Mouse (Mus musculus): ENCODE data around the gene Pkd1. TPM values are rescaled to one million over a fixed set of nuclear protein-coding genes. Genes with fewer than 3 reads are reported as not detected.

The Pkd1 gene
- polyA plus RNA-seq, 1 experiment from 2014 or later, result 34.0 TPM

GRCm38 (mm10) chr17:24644875-24645721 lies 95.5 kb downstream of the Pkd1 start:
- Histone ChIP-seq H3K4me3 (ENCODE audit: low read depth, low read length) (no peak overlapping the region), H3K9me3 (ENCODE audit: low read depth, low read length) (no peaks in the 10 kb centered on the region), H3K27me3 (ENCODE audit: insufficient read depth, low read length) (no peaks in the 10 kb centered on the region), H3K4me2 (peak overlapping the region; percentile 38), H3K9ac (peak overlapping the region; percentile 26; the same call in 1 of the 2 replicates), H3K4me1 (ENCODE audit: insufficient read depth) (peaks cover 20% of the 10 kb centered on the region), H3K36me3 (ENCODE audit: insufficient read depth) (peaks cover 18% of the 10 kb centered on the region; the same call in 1 of the 2 replicates), H3K27ac (ENCODE audit: low read depth) (peak overlapping the region; percentile 84)
- no peak for TF ChIP-seq CTCF (IDR thresholded peaks at IDR 0.05; ENCODE audit: low read depth)
- WGBS, result 69% methylated on average over 9 of the region's 9 CpGs
- DNase-seq, result no peak
- ATAC-seq (ENCODE audit: insufficient read depth), result no peak

- Histone ChIP-seq H3K4me2 (no peak overlapping the region), H3K4me3 (ENCODE audit: low read depth, low read length) (no peak overlapping the region), H3K36me3 (ENCODE audit: insufficient read depth) (peaks cover 10% of the 10 kb centered on the region; the same call in 1 of the 2 replicates), H3K27ac (ENCODE audit: low read depth) (peak overlapping the region; percentile 84; the same call in 1 of the 2 replicates), H3K4me1 (ENCODE audit: insufficient read depth) (peaks cover 24% of the 10 kb centered on the region), H3K9me3 (ENCODE audit: low read depth, low read length) (no peaks in the 10 kb centered on the region), H3K9ac (no peak overlapping the region), H3K27me3 (ENCODE audit: insufficient read depth, low read length) (no peaks in the 10 kb centered on the region)
- DNase-seq (no peak), ATAC-seq (ENCODE audit: insufficient read depth) (no peak)
- no peak for TF ChIP-seq CTCF (IDR thresholded peaks at IDR 0.05; ENCODE audit: low read depth)
- WGBS, result 72% methylated on average over 3 of the region's 3 CpGs
Measured at GRCm38 (mm10) chr17:24645916-24646315, 96.3 kb downstream of the Pkd1 start.

Small RNA genes within 50 kb of the gene (microRNA-seq; reads per million reads assigned to microRNA genes)
- gene Gm24589 (ENCODE audit: borderline number of aligned reads), result not detected

Other genes with a start within 250 kb of the Pkd1 start
- not detected in 2 replicates for gene Abca17, start 198.8 kb upstream of the Pkd1 start, polyA plus RNA-seq (2014; fragmentation: Nextera tagmentation; extraction: Ambion mirVana)
- gene Abca3, start 197.9 kb upstream of the Pkd1 start, polyA plus RNA-seq (2014; fragmentation: Nextera tagmentation; extraction: Ambion mirVana), result 16.2 and 17.4 TPM in 2 replicates
- 282 and 292 TPM in 2 replicates for gene Rnps1, start 135.3 kb upstream of the Pkd1 start, polyA plus RNA-seq (2014; fragmentation: Nextera tagmentation; extraction: Ambion mirVana)
- gene Eci1, start 123.2 kb upstream of the Pkd1 start, polyA plus RNA-seq (2014; fragmentation: Nextera tagmentation; extraction: Ambion mirVana), result 79.8 and 80.8 TPM in 2 replicates
- 1.8 and 2.6 TPM in 2 replicates for gene Dnase1l2, start 106.7 kb upstream of the Pkd1 start, polyA plus RNA-seq (2014; fragmentation: Nextera tagmentation; extraction: Ambion mirVana)
- 22.3 and 25.2 TPM in 2 replicates for gene E4f1, start 79.5 kb upstream of the Pkd1 start, polyA plus RNA-seq (2014; fragmentation: Nextera tagmentation; extraction: Ambion mirVana)
- gene Pgp, start 79.4 kb upstream of the Pkd1 start, polyA plus RNA-seq (2014; fragmentation: Nextera tagmentation; extraction: Ambion mirVana), result 57.9 and 60.2 TPM in 2 replicates
- gene Bricd5, start 76.0 kb upstream of the Pkd1 start, polyA plus RNA-seq (2014; fragmentation: Nextera tagmentation; extraction: Ambion mirVana), result 0.37 TPM in 1 of 2 replicates, not detected in the other
- gene Mlst8, start 70.8 kb upstream of the Pkd1 start, polyA plus RNA-seq (2014; fragmentation: Nextera tagmentation; extraction: Ambion mirVana), result 23.8 and 30.2 TPM in 2 replicates
- gene Caskin1, start 61.2 kb upstream of the Pkd1 start, polyA plus RNA-seq (2014; fragmentation: Nextera tagmentation; extraction: Ambion mirVana), result 0.93 and 1.1 TPM in 2 replicates
- 103 and 106 TPM in 2 replicates for gene Traf7, start 21.9 kb upstream of the Pkd1 start, polyA plus RNA-seq (2014; fragmentation: Nextera tagmentation; extraction: Ambion mirVana)
- 2.8 and 3.1 TPM in 2 replicates for gene Rab26, start 15.6 kb upstream of the Pkd1 start, polyA plus RNA-seq (2014; fragmentation: Nextera tagmentation; extraction: Ambion mirVana)
- gene Tsc2, start 82.8 kb downstream of the Pkd1 start, polyA plus RNA-seq (2014; fragmentation: Nextera tagmentation; extraction: Ambion mirVana), result 62.2 and 66.5 TPM in 2 replicates
- 15.9 and 18.6 TPM in 2 replicates for gene Nthl1, start 82.8 kb downstream of the Pkd1 start, polyA plus RNA-seq (2014; fragmentation: Nextera tagmentation; extraction: Ambion mirVana)
- gene Slc9a3r2, start 100.5 kb downstream of the Pkd1 start, polyA plus RNA-seq (2014; fragmentation: Nextera tagmentation; extraction: Ambion mirVana), result 67.8 and 68.3 TPM in 2 replicates
- gene Npw, start 108.6 kb downstream of the Pkd1 start, polyA plus RNA-seq (2014; fragmentation: Nextera tagmentation; extraction: Ambion mirVana), result 0.78 and 1.0 TPM in 2 replicates
- 32.9 and 34.0 TPM in 2 replicates for gene Zfp598, start 119.9 kb downstream of the Pkd1 start, polyA plus RNA-seq (2014; fragmentation: Nextera tagmentation; extraction: Ambion mirVana)
- 0.83 and 1.3 TPM in 2 replicates for gene Syngr3, start 140.1 kb downstream of the Pkd1 start, polyA plus RNA-seq (2014; fragmentation: Nextera tagmentation; extraction: Ambion mirVana)
- 53.9 and 54.4 TPM in 2 replicates for gene Gfer, start 146.3 kb downstream of the Pkd1 start, polyA plus RNA-seq (2014; fragmentation: Nextera tagmentation; extraction: Ambion mirVana)
- gene Noxo1, start 146.4 kb downstream of the Pkd1 start, polyA plus RNA-seq (2014; fragmentation: Nextera tagmentation; extraction: Ambion mirVana), result 3.5 and 5.0 TPM in 2 replicates
- gene Tbl3, start 157.8 kb downstream of the Pkd1 start, polyA plus RNA-seq (2014; fragmentation: Nextera tagmentation; extraction: Ambion mirVana), result 97.9 and 112 TPM in 2 replicates
- gene Rnf151, start 168.2 kb downstream of the Pkd1 start, polyA plus RNA-seq (2014; fragmentation: Nextera tagmentation; extraction: Ambion mirVana), result 0.46 and 0.71 TPM in 2 replicates
- gene Rps2, start 168.3 kb downstream of the Pkd1 start, polyA plus RNA-seq (2014; fragmentation: Nextera tagmentation; extraction: Ambion mirVana), result 1,798 and 1,884 TPM in 2 replicates
- gene Ndufb10, start 174.6 kb downstream of the Pkd1 start, polyA plus RNA-seq (2014; fragmentation: Nextera tagmentation; extraction: Ambion mirVana), result 211 and 221 TPM in 2 replicates
- not detected in 2 replicates for gene Rpl3l, start 178.0 kb downstream of the Pkd1 start, polyA plus RNA-seq (2014; fragmentation: Nextera tagmentation; extraction: Ambion mirVana)
- 35.2 and 37.8 TPM in 2 replicates for gene Msrb1, start 186.8 kb downstream of the Pkd1 start, polyA plus RNA-seq (2014; fragmentation: Nextera tagmentation; extraction: Ambion mirVana)
- 2.9 and 3.3 TPM in 2 replicates for gene Hs3st6, start 203.2 kb downstream of the Pkd1 start, polyA plus RNA-seq (2014; fragmentation: Nextera tagmentation; extraction: Ambion mirVana)

All from lung, embryonic 14.5 days (tissue).